Mouse (Mus musculus): ENCODE measurements around the gene Xylt1.

- TF ChIP-seq POLR2A (IDR thresholded peaks at IDR 0.05; ENCODE audit: borderline replicate concordance, low read depth, low read length) (no peak), CTCF (IDR thresholded peaks at IDR 0.05; ENCODE audit: low read depth, low read length) (no peak)
Measured at GRCm38 (mm10) chr7:117512301-117512700, 131.5 kb downstream of the Xylt1 start.

Data from bone marrow macrophage, adult 2 months (primary cell).